13 mouse cellular contexts compared by ENCODE assay signal in the genomic region with DNA sequence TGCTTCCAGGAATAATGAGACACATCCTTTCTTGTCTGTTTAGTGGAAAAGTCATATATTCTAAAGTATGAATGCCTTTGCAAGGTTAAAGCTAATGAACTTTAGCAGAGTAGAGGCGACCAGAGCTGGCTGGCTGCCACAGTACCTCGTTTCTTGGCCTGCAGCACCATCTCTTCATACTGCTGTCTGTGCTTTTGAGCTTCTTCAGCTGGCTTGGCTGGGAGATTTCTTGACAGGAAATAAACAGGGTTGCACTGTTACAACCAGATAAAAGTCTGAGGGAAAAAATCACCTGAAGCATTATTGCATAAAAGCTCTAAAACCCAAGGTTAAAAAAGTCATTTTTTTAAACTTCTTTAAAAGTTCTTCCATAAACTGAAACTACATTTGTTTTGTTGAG. TPM values are rescaled to one million over a fixed set of nuclear protein-coding genes. Genes with fewer than 3 reads are reported as not detected.
A peak's percentile ranks its signal among the peaks of the same experiment; 100 is the strongest.
DNase-seq lines count a peak whose midpoint lies in the region; ATAC-seq and TF ChIP-seq lines count a peak whose summit lies in the region.
"Had no signal": no experiment of that assay in that cellular context is flagged by ENCODE, and none has a peak within 500 bp of the region (broad histone marks: within the 10 kb centered on the region; RNA-seq: fewer than 3 reads in every experiment).

No protein-coding gene starts in this region.

- no peak overlapping the region for H3K9ac ChIP-seq in heart, embryonic 15.5 days
- no peak overlapping the region for H3K9ac ChIP-seq in lung, embryonic 16.5 days (ENCODE audit: low read length)
- H3K9ac ChIP-seq: embryonic facial prominence, embryonic 12.5 days; liver, embryonic 14.5 days had no signal

- H3K27ac ChIP-seq in heart, embryonic 15.5 days: peak overlapping the region; percentile 52
- no peak overlapping the region for H3K27ac ChIP-seq in heart, embryonic 10.5 days
- H3K27ac ChIP-seq in lung, embryonic 16.5 days (ENCODE audit: low read length): no peak overlapping the region
- H3K27ac ChIP-seq: embryonic facial prominence, embryonic 12.5 days; liver, embryonic 14.5 days had no signal

- ATAC-seq in heart, embryonic 15.5 days (replicated peaks; ENCODE audit: insufficient number of reproducible peaks, insufficient read depth, low FRiP score, low read depth): no peak
- ATAC-seq in lung, embryonic 16.5 days (ENCODE audit: low read depth): peak; percentile 36; the same call in 1 of the 2 replicates

- H3K27me3 ChIP-seq in heart, embryonic 15.5 days: no peaks in the 10 kb centered on the region
- no peaks in the 10 kb centered on the region for H3K27me3 ChIP-seq in heart, embryonic 10.5 days (ENCODE audit: insufficient read depth, poor library complexity, severe bottlenecking)
- H3K27me3 ChIP-seq in lung, embryonic 16.5 days (ENCODE audit: control insufficient read depth, insufficient read depth, low read depth, low read length): no peaks in the 10 kb centered on the region
- H3K27me3 ChIP-seq: embryonic facial prominence, embryonic 12.5 days had no signal

- peaks cover 30% of the 10 kb centered on the region for H3K36me3 ChIP-seq in heart, embryonic 15.5 days
- H3K36me3 ChIP-seq in heart, embryonic 10.5 days: peaks cover 59% of the 10 kb centered on the region
- peaks cover 12% of the 10 kb centered on the region for H3K36me3 ChIP-seq in lung, embryonic 16.5 days (ENCODE audit: control insufficient read depth, insufficient read depth, low read length)

- TF ChIP-seq POLR2A in lung, adult 2 months (IDR thresholded peaks at IDR 0.05; ENCODE audit: borderline replicate concordance, extremely low read depth, low read depth, low read length): no peak

- no peak overlapping the region for H3K4me2 ChIP-seq in heart, embryonic 15.5 days
- H3K4me2 ChIP-seq in lung, embryonic 16.5 days (ENCODE audit: low read depth, low read length): no peak overlapping the region
- H3K4me2 ChIP-seq: embryonic facial prominence, embryonic 12.5 days had no signal

- intact Hi-C loops in heart, postnatal 14 days (cut with DNase I): no loop called here

- H3K4me1 ChIP-seq in heart, embryonic 15.5 days (replicated peaks): peaks cover 15% of the 10 kb centered on the region
- H3K4me1 ChIP-seq in heart, embryonic 10.5 days: peaks cover 13% of the 10 kb centered on the region; the same call in 1 of the 2 replicates
- H3K4me1 ChIP-seq in lung, embryonic 16.5 days (replicated peaks; ENCODE audit: control insufficient read depth, insufficient read depth, low read length): no peaks in the 10 kb centered on the region; the same call in 1 of the 2 replicates
- H3K4me1 ChIP-seq in lung, adult 2 months (ENCODE audit: control insufficient read depth, insufficient read depth, low read length): no peaks in the 10 kb centered on the region
- H3K4me1 ChIP-seq: embryonic facial prominence, embryonic 12.5 days had no signal

- DNase-seq in heart, embryonic 10.5 days (ENCODE audit: low spot score): no peak
- no peak for DNase-seq in lung, adult 2 months
- peak; percentile 28 to 40 for DNase-seq in heart, postnatal 14 days
- DNase-seq in kidney, postnatal 4 days: peak; percentile 78 to 82
- DNase-seq in T-cell, adult 2 months (ENCODE audit: low spot score): no peak
- DNase-seq in left cerebral cortex, adult 18-20 months (ENCODE audit: low spot score in 2 of 2): no peak
- DNase-seq: layer of hippocampus, adult 9-11 months; midbrain, embryonic 14.5 days; thymus, adult 2 months had no signal

- 29% methylated on average over 2 of the region's 2 CpGs for WGBS in heart, embryonic 15.5 days
- 65% methylated on average over 2 of the region's 2 CpGs for WGBS in heart, embryonic 10.5 days
- WGBS in lung, embryonic 16.5 days: 45% methylated on average over 2 of the region's 2 CpGs
- 29% methylated on average over 2 of the region's 2 CpGs for WGBS in lung, adult 2 months

- H3K9me3 ChIP-seq in heart, embryonic 15.5 days (replicated peaks): no peaks in the 10 kb centered on the region
- no peaks in the 10 kb centered on the region for H3K9me3 ChIP-seq in heart, embryonic 10.5 days
- H3K9me3 ChIP-seq in lung, embryonic 16.5 days (ENCODE audit: control insufficient read depth, low read length): no peaks in the 10 kb centered on the region
- H3K9me3 ChIP-seq: embryonic facial prominence, embryonic 12.5 days had no signal

- TF ChIP-seq CTCF in lung, adult 2 months (IDR thresholded peaks at IDR 0.05; ENCODE audit: insufficient read depth, low read length): no peak

- H3K4me3 ChIP-seq in heart, embryonic 15.5 days: no peak overlapping the region
- no peak overlapping the region for H3K4me3 ChIP-seq in heart, embryonic 10.5 days
- H3K4me3 ChIP-seq in lung, embryonic 16.5 days (ENCODE audit: low read length): no peak overlapping the region
- no peak overlapping the region for H3K4me3 ChIP-seq in lung, adult 2 months (replicated peaks; ENCODE audit: extremely low read depth, low read depth, low read length)
- H3K4me3 ChIP-seq: embryonic facial prominence, embryonic 12.5 days had no signal

RNA-seq across cellular contexts. Expression of gene Ccdc96, which starts 38.4 kb away (rescaled TPM):
- polyA plus RNA-seq in heart, embryonic 15.5 days (2015; fragmentation: Nextera tagmentation; extraction: Ambion mirVana): 0.20 and 0.36 TPM in 2 replicates
- polyA plus RNA-seq in heart, embryonic 10.5 days (2016; fragmentation: Nextera tagmentation; extraction: Ambion mirVana): 0.33 and 0.62 TPM in 2 replicates
- 2.1 and 2.6 TPM in 2 replicates for polyA plus RNA-seq in lung, embryonic 16.5 days (2015; fragmentation: Nextera tagmentation; extraction: Ambion mirVana)
- polyA plus RNA-seq in lung, adult 2 months (2012; rRNA removed): 0.37 and 0.82 TPM in 2 replicates
- total RNA-seq in heart, postnatal 14 days (2021): under 1 TPM; 0.29 to 0.31 TPM
- 1 to 10 TPM in 1 of 2 experiments, under 1 TPM in 1; 0.91 to 1.3 TPM for total RNA-seq in left cerebral cortex, adult 18-20 months (2021)

RNA-seq across cellular contexts. Expression of gene Tada2b, which starts 38.7 kb away (rescaled TPM):
- 1.5 and 1.7 TPM in 2 replicates for polyA plus RNA-seq in heart, embryonic 15.5 days (2015; fragmentation: Nextera tagmentation; extraction: Ambion mirVana)
- polyA plus RNA-seq in heart, embryonic 10.5 days (2016; fragmentation: Nextera tagmentation; extraction: Ambion mirVana): 1.2 and 1.9 TPM in 2 replicates
- 1.6 and 1.8 TPM in 2 replicates for polyA plus RNA-seq in lung, embryonic 16.5 days (2015; fragmentation: Nextera tagmentation; extraction: Ambion mirVana)
- polyA plus RNA-seq in lung, adult 2 months (2012; rRNA removed): 13.4 and 13.9 TPM in 2 replicates
- 10 to 100 TPM; 15.7 to 16.0 TPM for total RNA-seq in heart, postnatal 14 days (2021)
- total RNA-seq in left cerebral cortex, adult 18-20 months (2021): 10 to 100 TPM; 31.5 to 33.8 TPM

RNA-seq across cellular contexts. Expression of gene Grpel1, which starts 58.0 kb away (rescaled TPM):
- polyA plus RNA-seq in heart, embryonic 15.5 days (2015; fragmentation: Nextera tagmentation; extraction: Ambion mirVana): 53.9 and 55.0 TPM in 2 replicates
- polyA plus RNA-seq in heart, embryonic 10.5 days (2016; fragmentation: Nextera tagmentation; extraction: Ambion mirVana): 69.8 and 74.4 TPM in 2 replicates
- polyA plus RNA-seq in lung, embryonic 16.5 days (2015; fragmentation: Nextera tagmentation; extraction: Ambion mirVana): 47.5 and 48.2 TPM in 2 replicates
- 7.0 and 9.1 TPM in 2 replicates for polyA plus RNA-seq in lung, adult 2 months (2012; rRNA removed)
- 10 to 100 TPM; 55.2 to 58.4 TPM for total RNA-seq in heart, postnatal 14 days (2021)
- total RNA-seq in left cerebral cortex, adult 18-20 months (2021): 10 to 100 TPM; 22.8 to 24.0 TPM

Comparison
In these comparisons a context has a peak if more than half of its experiments do, and no peak if none do; other contexts are left out.
1. DNase-seq: peak in heart, postnatal 14 days (2 of 2) and kidney, postnatal 4 days (2 of 2); none in heart, embryonic 10.5 days (single experiment), lung, adult 2 months (single experiment), T-cell, adult 2 months (single experiment) and left cerebral cortex, adult 18-20 months (0 of 2).